Mouse (Mus musculus) layer of hippocampus, adult 8-10 months (tissue): ENCODE data around the gene Haus4. TPM values are rescaled to one million over a fixed set of nuclear protein-coding genes. Genes with fewer than 3 reads are reported as not detected.

Experiments used
- DNase-seq, 2 experiments: peaks; one replicate each; pipeline ENCODE4 v3.0.0; 2022; ENCODE audit warnings: low spot score in 2 of 2
- total RNA-seq, 4 experiments: library from RNA; stranded (reverse); gene quantifications; 2 replicates each; pipeline ENCODE4 v1.2.4; 2022

Haus4 gene
- 1 to 10 TPM; 3.6 to 9.7 (median 4.9) TPM for total RNA-seq

DNA sequence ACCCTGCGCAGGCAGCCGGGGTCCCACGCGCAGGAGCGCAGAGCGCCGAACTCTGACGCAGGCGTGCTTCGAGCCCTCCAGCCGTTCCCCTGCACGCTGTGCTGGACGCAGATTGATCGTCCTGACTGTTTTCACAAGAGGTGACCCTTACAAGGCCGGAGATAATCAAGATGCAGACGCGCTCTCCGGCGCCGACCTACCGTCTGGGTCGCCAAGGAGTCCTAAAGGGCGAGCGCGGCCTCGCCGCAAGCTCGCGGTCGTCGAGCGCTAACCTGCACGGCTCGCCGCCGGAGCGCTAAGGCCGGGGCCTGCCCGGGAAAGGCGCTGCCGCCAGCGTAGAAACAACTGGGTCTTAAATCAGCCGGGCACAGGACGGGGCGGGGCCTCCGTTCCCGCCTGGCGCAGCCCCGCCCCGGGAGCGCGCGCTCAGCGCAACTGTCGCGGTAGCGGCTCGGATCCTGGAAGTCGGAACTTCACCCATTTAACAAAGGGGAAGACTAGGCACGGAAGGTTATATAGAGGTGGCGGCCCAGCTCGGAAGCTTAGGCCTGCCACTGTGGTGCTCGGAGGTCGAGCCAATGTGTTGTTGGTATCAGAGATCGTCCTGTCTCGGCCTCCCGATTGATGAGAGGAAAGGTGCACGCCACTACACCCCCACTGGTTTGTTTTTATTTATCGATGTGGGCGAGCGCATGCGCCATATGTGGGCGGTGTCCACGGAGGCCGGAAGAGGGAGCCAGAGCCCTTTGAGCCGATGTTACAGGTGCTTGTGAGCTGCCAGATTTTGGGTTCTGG lies at the start of gene Haus4:
Gene Haus4 (minus strand): TSS at position 642 of the 795 bp plus-strand sequence.
- DNase-seq: peak; percentile 35 to 60

DNA sequence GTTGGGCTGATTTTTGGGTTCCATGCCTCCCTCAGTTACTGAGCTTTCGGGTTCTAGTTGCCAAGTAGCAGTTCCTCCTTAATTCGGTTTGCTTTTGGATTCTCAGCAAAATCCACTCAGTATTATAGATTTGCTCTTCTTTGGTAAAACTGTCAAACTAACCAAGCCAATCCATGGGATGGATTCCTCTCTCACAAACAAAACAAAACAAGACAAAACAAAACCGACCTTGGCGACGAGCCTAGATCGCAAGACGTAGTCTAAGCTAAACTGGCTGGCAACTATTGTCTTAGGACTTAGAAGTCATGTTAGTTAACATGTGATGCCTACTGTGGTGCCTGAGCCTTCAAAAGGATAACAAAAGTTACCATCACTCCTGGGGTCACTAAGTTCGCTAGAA lies 49.3 kb upstream of the Haus4 start:
- DNase-seq: no peak

DNA sequence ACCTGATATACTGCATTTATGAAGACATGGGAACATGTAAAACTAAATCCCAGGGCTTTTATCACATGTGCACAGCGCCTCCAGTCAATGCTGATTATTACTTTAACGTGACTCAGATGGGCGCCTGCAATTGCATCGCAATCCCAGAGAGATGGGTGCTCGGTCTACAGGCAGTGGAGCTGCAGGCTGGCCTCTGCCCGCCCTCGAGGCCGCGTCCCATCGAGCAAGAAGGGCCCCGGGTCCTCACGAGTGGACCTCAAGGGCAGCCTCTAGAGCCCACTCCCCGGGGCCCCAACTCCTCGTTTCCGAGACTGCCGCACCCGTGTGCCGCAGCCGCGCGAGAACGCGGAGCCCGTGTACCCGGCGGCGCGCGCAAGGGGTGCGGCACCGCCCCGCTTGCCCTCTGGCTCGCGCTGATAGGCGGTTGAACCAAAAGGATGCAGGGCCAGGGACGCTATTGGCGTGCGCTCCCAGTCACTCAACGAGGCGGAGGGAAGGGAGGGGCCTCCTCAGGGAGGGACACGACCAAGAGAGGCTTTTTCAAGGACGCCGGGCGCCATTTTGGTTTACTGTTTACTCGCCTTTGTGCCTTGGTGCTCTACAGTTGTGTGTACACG lies 48.7 kb upstream of the Haus4 start:
- DNase-seq: peak; percentile 95

DNA sequence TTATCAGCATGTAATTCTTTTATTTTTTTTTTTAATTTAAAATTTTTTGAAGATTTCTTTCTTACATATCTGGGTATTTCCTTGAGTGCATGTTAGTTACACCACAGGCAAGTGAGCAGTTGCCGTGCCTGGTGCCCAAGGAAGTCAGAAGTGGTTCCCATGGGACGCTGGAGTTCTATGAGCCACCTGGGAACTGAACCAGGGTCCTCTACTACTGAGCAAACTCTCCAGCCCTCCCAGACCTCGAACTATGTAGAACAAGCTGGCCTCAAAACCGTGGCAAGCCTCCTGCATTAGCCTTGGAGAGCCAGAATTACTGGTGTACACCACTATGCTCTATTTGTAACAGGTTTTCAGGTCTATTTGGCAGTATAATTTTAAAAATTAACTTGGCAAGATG lies 48.2 kb upstream of the Haus4 start:
- no peak for DNase-seq

DNA sequence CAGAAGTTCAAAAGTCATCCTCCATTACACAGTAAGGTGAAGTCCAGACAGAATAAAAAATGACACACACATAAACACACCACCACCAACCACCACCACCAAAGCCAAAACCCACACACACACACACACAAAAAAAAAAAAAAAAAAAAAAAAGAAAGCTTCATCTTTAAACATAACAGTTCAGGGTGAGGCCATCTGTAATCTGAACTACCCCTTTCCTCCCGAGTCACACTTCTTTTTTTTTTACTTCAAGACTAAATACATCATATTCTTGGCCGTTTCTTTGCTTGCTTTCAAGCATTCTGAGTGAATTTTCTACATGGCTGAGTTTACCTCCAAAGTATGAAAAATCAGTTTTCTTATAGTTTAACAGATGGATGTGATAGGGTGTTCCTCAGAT lies 47.2 kb upstream of the Haus4 start:
- no peak for DNase-seq

DNA sequence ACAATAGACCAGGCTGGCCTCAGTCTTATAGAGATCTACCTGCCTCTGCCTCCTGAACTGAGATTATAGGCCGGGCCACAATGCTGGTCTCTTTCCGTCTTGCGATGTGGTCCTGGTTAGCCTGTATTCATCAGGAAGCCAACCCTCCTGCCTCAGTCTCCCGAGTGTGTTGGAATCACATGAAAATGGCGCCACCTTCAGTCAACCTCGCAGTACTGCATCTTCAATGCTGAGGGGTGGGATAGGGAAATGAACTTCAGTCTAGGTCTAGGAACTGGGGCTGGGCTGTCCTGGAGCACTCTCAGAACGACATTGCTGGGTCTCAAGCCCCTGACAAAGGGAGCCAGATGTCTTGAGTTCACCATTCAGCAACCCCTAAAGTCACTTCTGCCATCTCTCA lies 42.7 kb upstream of the Haus4 start:
- DNase-seq: no peak

DNA sequence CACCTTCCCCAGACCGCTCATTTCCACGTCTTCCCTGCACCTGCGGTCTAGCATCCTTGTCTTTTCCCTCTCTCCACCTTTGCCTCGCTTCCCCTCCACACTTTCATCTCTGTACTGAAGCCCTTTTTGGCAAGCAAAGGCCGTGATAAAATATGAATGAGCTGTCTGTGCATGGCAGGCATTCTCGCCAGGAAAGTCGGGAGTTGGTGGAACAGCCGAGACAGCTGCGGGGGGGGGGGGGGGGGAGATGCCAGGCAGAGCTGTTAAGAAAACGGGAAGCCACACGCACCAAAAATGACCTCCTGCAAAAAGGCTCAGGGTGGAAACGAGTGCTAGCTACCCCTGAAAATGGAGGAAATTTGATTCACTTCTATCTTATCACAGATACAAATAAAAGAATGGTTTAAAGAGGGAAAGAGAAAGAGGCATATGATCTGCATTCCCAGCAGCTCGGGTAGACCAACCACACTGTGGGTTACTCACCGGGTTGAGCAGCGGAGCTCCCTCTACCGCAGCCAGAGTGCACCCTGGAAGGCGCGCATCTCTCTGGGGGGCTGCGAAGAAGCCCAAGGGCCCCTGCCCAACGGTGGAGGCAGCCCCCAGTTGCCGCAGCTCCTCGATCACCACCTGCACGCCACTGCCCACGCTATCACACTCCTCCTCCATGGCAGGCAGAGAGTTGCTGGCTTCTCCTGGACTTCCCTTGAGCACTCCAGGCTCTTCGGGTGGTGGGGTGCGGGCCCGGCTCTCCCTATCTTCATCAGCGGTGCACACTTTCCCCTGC lies 40.4 kb upstream of the Haus4 start:
- no peak for DNase-seq

DNA sequence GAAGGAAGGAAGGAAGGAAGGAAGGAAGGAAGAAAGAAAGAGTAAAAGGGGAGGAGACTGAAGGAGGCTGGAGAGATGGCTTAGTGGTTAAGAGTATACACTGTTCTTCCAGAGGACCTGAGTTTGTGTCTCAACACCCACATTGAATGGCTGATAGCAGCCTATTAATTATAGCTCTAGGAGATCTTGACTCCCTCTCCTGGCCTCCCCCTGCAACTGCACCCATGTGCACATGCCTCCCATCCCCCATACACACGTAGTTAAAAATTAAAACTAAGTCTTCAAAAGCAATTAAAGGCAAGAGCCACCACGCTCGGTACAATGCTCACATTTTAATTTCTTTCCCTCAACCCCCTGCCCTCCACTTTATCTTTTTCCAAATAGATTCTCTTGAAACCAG lies 39.6 kb upstream of the Haus4 start:
- no peak for DNase-seq

DNA sequence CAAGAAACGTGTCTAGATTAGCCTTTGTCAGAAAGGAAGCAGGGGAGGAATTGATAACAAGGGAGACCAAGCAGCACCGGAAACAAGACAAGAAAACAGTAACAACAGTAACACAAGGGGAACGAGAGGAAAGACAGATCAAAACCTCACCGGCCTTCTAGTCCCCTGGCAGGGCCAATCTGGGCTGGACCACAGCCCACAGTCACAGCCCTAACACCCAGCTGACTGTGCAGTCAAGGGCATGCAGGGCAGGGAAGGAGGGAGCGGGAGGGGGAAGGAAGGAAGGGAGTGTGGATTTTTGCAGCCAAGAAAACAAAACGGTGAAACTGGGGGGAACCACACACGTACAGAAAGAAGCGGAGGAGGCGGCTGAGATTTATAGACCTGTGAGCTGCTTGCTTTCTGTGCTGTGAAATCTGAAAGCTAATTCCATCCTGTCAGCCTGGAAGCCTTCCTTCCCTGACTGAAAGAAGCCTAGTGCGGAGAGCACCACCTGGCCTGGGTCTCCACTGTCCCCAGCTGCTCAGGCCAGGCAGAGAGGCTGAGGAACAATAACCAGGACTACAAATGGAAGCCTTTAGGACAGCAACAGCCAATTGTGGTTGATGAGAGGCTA lies 38.0 kb upstream of the Haus4 start:
- no peak for DNase-seq

DNA sequence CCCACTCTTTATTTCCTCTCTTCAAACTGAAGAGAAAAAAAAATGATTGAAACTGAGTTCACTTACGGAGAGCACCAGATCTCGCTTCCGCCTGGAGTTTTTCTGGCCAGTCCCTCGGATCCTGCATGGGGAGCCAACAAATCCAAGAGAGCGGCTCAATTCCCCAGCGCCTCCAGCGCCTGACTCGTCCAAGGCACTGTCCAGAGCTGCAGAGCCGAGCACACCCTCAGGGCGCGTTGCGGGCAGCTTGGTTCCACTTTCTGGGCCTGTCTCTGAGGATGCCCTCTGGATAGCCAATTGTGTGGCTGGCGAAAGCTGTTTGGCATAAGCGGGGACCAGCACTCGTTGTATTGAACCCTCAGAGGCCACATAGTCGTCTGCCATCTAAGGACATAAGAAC lies 36.6 kb upstream of the Haus4 start:
- DNase-seq: no peak

DNA sequence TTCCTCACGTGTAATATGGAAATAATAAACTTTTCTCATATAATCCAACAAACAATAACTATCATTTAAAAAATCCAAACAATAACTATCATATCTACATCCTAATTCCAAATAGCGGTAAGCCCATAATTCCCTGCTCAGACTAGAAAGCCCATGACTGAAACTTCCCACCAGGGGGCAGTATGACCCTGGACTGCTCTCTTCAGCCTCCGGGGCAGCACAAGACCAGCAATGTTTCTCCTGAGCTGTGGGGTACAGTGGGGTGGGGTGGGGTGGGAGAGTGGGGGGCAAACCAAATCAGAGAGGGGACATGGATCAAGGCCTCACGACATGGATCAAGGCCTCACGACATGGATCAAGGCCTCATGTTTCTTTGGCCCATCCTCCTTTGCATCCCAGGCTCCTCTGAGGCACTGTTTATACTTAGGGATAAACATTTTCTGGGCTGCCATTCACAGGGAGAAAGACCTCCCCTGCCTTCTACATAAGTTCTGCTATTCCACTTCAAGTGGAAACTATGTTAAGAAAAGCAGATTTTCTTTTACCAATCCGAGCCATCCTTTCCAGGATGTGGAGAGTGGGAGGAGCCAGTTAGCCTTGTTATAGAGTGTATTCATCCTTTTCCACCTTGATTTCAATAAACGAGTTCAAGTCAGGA lies 29.4 kb upstream of the Haus4 start:
- DNase-seq: peak in 1 of 2 experiments; percentile 54

DNA sequence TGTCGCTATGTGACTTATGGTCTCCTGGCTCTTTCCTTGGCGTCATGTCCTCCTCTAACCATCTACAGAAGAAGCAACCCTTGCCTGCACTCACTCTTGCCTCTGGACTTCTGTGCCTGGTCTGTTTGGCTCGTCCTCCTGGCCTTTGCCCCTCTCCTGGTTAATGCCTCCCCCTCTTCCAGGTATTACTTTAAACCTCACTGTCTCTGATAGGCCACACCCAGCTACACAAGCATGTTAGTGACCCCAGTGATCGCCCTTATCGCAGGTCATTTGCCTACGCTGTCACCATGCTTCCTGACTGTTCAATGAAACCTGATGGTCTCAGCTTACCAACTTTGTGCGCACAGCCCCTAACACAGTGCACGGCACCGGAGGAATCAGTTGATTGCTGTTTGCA lies 28.1 kb upstream of the Haus4 start:
- no peak for DNase-seq

DNA sequence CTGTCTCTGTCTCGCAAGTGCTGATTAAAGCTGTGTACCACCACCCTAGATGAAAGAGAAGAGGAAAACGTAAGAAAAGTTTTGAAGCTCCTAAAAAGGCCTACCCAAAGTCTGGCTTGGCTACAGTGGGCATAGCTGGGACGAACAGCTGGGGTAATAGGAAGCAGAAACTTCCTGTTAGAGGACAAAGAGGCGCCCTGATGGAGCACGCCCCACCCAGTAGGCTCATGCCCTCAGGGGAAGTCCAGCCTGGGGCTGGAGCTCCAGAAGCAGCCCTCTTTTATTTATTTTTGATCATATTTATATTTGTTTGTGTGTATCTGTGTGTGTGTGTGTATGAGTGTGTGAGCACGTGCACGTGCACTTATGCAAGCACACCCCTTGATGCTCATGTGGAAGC lies 25.2 kb upstream of the Haus4 start:
- DNase-seq: no peak

DNA sequence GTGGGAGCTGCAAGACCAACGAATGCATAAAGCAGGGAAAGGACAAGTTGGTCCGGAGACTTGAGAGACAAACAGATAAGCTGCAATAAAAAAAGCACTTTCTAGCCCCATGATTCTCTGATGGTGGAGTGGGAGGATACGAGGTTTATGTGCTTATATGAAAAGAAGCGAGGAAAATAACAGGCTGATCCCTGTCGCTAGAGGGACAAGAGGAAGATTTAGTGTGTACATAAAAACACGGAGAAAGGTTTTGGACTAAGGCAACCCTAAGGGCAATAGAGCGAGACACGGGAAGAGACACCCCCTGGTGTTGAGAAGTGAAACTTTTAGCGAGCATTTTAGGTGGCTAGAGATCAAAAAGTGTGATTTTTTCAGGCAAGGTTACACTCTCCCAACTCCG lies 23.6 kb upstream of the Haus4 start:
- no peak for DNase-seq

DNA sequence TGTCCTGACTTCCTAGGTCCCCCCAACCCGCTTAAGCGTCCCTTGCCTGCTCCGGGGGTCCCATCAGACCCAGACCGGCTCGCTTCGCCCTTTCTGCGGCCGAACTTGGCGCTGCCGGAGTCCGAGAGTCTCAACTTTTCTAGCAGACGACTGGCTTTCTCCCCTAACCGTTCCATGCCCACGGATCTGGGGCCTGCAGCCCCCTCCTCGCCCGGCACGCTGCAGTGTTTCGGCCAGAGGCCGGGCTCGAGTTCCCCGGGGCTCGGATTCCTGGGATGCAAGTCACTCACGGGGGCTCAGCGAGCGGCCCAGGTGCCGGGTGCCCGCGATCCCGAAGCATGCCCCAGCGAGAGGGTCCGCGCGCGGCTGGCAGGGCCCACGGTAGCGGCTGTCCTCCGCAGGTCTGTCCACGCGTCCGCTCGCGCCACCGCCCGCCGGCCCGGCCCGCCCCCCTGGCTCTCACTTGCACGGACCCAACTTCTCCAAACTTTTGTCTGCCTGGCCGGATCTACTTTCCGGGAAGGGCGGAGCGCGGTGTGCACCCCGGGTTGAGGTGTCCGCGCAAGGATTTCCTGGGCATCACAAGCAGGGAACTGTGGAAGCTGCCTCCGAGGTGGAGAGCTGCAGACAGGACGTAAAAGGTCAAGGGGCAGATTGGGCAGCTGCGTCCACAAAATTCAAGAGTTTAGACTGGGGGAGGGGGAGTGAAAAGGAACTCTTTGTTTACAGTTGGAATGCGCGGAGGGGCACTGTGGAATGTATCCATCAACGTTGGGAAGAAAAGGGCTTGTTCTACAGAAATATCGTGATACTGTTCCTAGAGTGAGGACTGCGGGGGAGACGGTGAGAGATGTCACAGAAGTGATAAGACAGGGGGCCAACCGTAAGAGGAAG lies 22.9 kb upstream of the Haus4 start, which contains the start of gene Ajuba:
Gene Ajuba (minus strand): TSS at position 470 of the 894 bp plus-strand sequence.
- DNase-seq: peak; percentile 37 to 56

DNA sequence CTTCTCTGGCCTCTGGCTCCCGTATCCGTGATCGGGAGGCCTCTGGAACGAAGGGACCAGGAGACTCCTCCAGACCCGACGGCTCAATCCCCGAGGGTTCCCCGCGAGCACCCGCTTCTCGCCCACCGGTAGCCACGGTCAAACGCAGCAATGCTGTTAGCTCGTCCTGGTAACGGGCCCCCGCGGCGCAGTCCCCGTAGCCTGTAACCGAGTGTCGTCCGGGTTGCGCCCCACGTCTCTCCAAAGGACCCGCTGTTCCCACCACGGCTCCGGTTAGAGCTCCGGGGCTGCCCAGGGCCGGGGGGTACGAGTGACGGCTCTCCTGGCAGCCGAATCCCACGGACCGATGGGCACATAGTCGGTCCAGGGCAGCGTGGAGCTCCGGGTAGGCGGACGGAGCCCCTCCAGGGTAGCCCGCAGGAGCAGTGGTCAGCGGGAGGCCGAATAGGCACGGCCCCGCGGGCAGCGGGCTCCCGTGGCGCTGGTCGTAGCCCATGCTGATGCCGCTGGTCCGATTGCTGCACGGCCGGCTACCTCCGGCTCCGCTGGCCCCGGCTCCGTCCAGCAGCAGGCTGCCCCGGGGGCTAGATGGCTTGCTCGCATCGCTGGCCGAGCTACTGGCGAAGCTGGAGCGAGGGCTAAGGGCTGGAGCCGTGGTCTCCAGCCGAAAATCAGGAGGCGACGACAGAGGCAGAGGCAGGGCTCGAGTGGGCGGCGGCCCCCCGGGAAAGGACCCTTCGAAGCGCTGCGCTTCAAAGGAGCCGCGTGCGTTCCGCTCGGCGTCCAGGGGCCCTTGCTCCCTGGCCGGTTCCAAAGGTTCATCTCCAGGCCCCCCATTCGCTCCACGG lies 22.0 kb upstream of the Haus4 start:
- no peak for DNase-seq

DNA sequence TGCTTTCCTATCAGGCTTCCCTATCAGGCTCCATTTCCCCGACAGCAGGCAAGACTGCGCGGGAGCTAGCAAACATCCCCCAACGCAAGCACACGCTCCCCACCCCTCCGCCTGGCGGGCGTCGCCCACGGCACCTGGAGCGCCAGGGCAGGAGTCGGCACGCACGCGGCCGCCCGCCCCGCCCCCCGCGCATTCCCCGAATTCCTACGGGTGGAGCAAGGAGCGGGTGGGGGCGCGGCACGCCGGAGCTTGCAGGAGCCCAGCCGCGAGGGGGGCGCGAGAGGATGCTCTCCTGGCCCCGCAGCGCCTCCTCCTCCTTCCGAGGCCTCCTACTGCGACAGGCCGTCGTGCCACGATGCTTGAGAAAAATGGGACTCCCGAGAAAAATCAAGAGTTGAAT lies 21.2 kb upstream of the Haus4 start:
- DNase-seq: no peak

DNA sequence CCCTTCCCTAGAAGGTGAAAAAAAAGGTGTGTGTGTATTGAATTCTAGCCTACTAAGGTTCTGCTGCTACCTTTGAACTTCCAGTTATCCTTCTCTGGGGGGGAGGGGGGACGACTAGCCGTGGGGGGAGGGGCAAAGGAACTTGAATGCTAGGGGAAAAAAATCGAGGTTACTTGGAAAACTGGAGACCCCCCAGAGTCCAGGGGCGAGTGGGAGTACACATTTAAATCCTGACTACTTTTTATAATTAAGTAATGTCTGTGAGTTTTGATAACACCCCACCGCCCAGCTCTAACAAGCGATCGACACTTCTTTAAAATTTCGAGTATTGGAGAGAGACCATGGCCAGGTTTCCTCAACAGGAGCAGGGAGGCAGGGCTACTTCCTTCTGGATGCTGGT lies 20.6 kb upstream of the Haus4 start:
- DNase-seq: no peak

DNA sequence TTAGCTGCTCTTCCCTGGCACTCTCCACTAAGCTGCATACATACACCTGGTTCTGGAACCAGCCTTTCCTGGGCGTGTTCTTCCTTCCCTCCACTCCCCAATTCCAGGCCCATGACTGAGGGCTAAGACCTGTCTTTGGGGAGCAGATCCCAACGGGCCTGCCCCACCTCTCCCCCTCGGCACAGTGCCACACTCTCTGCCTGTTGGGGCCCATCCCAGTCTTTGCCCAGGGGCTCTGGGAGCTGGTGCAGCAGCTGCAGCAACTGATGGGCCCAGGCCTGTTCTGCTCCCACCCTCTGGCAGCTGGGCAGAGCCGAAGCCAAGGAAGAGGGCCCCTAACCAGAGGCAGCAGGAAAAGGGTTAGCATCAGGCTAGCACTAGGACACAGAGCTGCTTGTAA lies 19.8 kb upstream of the Haus4 start:
- DNase-seq: no peak
